Mouse (Mus musculus): ENCODE measurements around the gene Gm11077.

Gm11077 gene

GRCm38 (mm10) chr6:140747591-140747990, 18.5 kb downstream of the Gm11077 start:
- no peak for DNase-seq (ENCODE audit: low spot score)

GRCm38 (mm10) chr6:140750371-140751080, 21.4 kb downstream of the Gm11077 start:
- DNase-seq (ENCODE audit: low spot score) = no peak

GRCm38 (mm10) chr6:140766365-140766764, 37.3 kb downstream of the Gm11077 start:
- DNase-seq (ENCODE audit: low spot score) = peak; percentile 82

- DNase-seq (ENCODE audit: low spot score) = peak; percentile 32
Measured at GRCm38 (mm10) chr6:140767237-140767636, 38.2 kb downstream of the Gm11077 start.

GRCm38 (mm10) chr6:140768180-140768579, 39.1 kb downstream of the Gm11077 start:
- no peak for DNase-seq (ENCODE audit: low spot score)

GRCm38 (mm10) chr6:140768859-140769640, 40.0 kb downstream of the Gm11077 start:
- peak; percentile 60 for DNase-seq (ENCODE audit: low spot score)

GRCm38 (mm10) chr6:140776274-140776673, 47.2 kb downstream of the Gm11077 start:
- DNase-seq (ENCODE audit: low spot score) = no peak

GRCm38 (mm10) chr6:140782524-140782923, 53.4 kb downstream of the Gm11077 start:
- DNase-seq (ENCODE audit: low spot score) = no peak

- no peak for DNase-seq (ENCODE audit: low spot score)
Measured at GRCm38 (mm10) chr6:140786058-140786457, 57.0 kb downstream of the Gm11077 start.

GRCm38 (mm10) chr6:140789850-140790249, 60.8 kb downstream of the Gm11077 start:
- DNase-seq (ENCODE audit: low spot score) = peak; percentile 45

GRCm38 (mm10) chr6:140793676-140794262, 64.7 kb downstream of the Gm11077 start:
- DNase-seq (ENCODE audit: low spot score) = no peak

GRCm38 (mm10) chr6:140798841-140799240, 69.8 kb downstream of the Gm11077 start:
- no peak for DNase-seq (ENCODE audit: low spot score)

- DNase-seq (ENCODE audit: low spot score) = no peak
Measured at GRCm38 (mm10) chr6:140799435-140800040, 70.5 kb downstream of the Gm11077 start.

GRCm38 (mm10) chr6:140800587-140800986, 71.5 kb downstream of the Gm11077 start:
- DNase-seq (ENCODE audit: low spot score) = no peak

All from embryo, embryonic 10.5 days (tissue).